Mouse (Mus musculus): ENCODE measurements around the gene Hist1h2ac.

DNA sequence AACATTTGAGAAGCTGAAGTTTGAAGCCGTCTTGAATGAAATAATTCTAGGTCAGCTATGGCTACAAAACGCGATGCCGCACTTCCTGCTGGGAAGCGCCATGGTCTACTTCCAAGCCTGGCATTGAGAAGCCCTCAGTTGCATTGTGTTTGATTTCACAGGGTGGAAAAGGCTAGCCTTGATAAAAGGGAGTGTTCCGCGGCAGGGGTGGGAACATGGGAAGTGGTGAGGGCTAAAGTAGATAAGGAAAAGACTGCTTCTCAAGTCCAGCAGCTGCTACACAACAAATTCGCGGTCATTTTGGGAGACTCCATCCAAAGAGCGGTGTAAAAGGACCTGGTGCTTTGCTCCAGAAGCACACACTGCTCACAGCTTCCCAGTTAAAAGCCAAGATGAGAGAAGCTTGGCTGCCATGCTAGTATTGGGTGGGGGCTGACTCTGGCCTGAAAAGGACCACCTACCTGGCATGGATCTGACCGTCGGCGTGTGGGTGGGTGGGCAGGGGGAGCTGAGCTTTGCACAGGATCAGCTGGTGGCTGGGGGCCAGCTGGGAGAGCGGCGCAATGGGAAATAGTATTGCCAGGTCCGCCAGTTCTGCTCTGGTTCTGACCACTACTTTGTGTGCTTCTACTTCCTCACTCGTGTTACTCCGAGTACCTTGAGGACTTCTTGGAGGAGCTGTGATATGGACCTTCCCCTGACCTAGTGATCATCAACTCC, 44.9 kb upstream of the Hist1h2ac start:
- TF ChIP-seq CTCF (IDR thresholded peaks at IDR 0.05; ENCODE audit: control insufficient read depth, insufficient read depth, insufficient replicate concordance, low read depth, low read length) (no peak), POLR2A (IDR thresholded peaks at IDR 0.05; ENCODE audit: control insufficient read depth, low read depth, low read length) (no peak)

Measured in testis, adult 2 months (tissue).